ENCODE assay signal across 1 mouse cellular context in the genomic region with DNA sequence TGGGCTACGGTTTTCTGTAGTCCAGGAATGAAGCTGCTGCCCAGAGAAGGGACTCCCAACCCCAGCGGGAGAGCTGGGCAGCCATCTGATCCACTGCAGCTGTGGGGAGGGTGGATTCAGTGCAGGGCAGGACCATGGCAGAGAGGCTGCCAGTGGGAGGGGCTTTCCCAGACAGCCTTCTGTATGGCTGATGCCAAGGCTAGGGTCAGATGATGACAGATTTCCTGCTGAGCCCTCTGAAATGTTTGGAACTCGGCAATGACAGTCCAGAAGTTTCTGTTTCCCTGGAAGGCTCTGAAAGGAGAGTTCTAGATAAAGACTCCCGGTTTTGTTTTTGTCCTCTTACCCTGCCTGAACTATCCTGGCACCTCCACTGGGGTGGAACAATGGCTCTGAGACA.
TF ChIP-seq lines count a peak whose summit lies in the region.

No protein-coding gene starts in this region.

TF ChIP-seq in MEL, 35 proteins besides CTCF, POLR2A, EP300 and RAD21 (continued from another document):
- TF ChIP-seq MXI1 (IDR thresholded peaks at IDR 0.05; ENCODE audit: low read depth, low read length) (no peak), ZKSCAN1 (IDR thresholded peaks at IDR 0.05; ENCODE audit: low read depth, low read length) (no peak), ZC3H11A (IDR thresholded peaks at IDR 0.05; ENCODE audit: low read depth, low read length) (no peak), POLR2AphosphoS2 (IDR thresholded peaks at IDR 0.05; ENCODE audit: low read length) (no peak)
TF ChIP-seq in MEL: peak in this region for 0.
